Mouse (Mus musculus) heart, embryonic 15.5 days (tissue): ENCODE measurements around the gene Bcl3. TPM values are rescaled to one million over a fixed set of nuclear protein-coding genes. Genes with fewer than 3 reads are reported as not detected.
A peak's percentile ranks its signal among the peaks of the same experiment; 100 is the strongest.

Experiments
- ATAC-seq: fragments of 200-750 bp; cut with Nextera tagmentation; replicated peaks from 2 replicates; pipeline ENCODE4 v1.8.0; 2017; ENCODE audit warnings: low read depth, moderate TSS enrichment; ENCODE audit not compliant: insufficient number of reproducible peaks, insufficient read depth, low FRiP score
- H3K27ac ChIP-seq: fragments of 300-500 bp; sonication (generic); 2 replicates; pipeline ENCODE4 v1.5.1; 2015; ENCODE audit warnings: mild to moderate bottlenecking, inconsistent platforms
- H3K27me3 ChIP-seq: fragments of 300-500 bp; sonication (generic); 2 replicates; pipeline ENCODE4 v1.6.1; 2015; ENCODE audit warnings: inconsistent platforms
- H3K36me3 ChIP-seq: fragments of 300-500 bp; sonication (generic); 2 replicates; pipeline ENCODE4 v1.6.1; 2015; ENCODE audit warnings: mild to moderate bottlenecking, inconsistent platforms
- H3K4me1 ChIP-seq: fragments of 300-500 bp; sonication (generic); replicated peaks from 2 replicates; pipeline ENCODE4 v1.6.1; 2015; ENCODE audit warnings: inconsistent platforms
- H3K4me2 ChIP-seq: fragments of 300-500 bp; sonication (generic); 2 replicates; pipeline ENCODE4 v1.6.1; 2015; ENCODE audit warnings: inconsistent platforms, mild to moderate bottlenecking, moderate library complexity
- H3K4me3 ChIP-seq: fragments of 300-500 bp; sonication (generic); 2 replicates; pipeline ENCODE4 v1.5.1; 2015; ENCODE audit warnings: mild to moderate bottlenecking, inconsistent platforms
- H3K9ac ChIP-seq: fragments of 300-500 bp; sonication (generic); 2 replicates; pipeline ENCODE4 v1.6.1; 2015; ENCODE audit warnings: mild to moderate bottlenecking, inconsistent platforms
- H3K9me3 ChIP-seq: fragments of 300-500 bp; sonication (generic); replicated peaks from 2 replicates; pipeline ENCODE4 v1.6.1; 2016; ENCODE audit warnings: inconsistent platforms
- WGBS: fragments of 180-500 bp; shearing (Covaris S2); methylation state at CpG from one replicate; pipeline ENCODE4 v1.1.7; 2015; ENCODE audit warnings: mixed read lengths; 5-methylcytosine and 5-hydroxymethylcytosine counted together
- polyA plus RNA-seq: library from polyadenylated mRNA; unstranded; fragments of >200 nt; fragmentation: Nextera tagmentation; extraction: Ambion mirVana; gene quantifications from 2 replicates; pipeline ENCODE4 v1.2.1, GENCODE M21; 2015

The Bcl3 gene
- polyA plus RNA-seq, 1 experiment from 2014 or later, result 2.0 TPM

- H3K27ac ChIP-seq, result peak overlapping the region; percentile 61
- no peaks in the 10 kb centered on the region for H3K36me3 ChIP-seq
- ATAC-seq, result peak; percentile 17; the same call in 1 of the 2 replicates
- peak overlapping the region; percentile 53 for H3K4me3 ChIP-seq
- H3K9me3 ChIP-seq, result no peaks in the 10 kb centered on the region
- H3K4me2 ChIP-seq, result peak overlapping the region; percentile 82
- H3K9ac ChIP-seq, result 0 out of 2 replicates have a peak overlapping the region, but pooled peaks have one; percentile 12
- H3K27me3 ChIP-seq, result peaks cover 27% of the 10 kb centered on the region
- H3K4me1 ChIP-seq, result peaks cover 26% of the 10 kb centered on the region
- WGBS, result 13% methylated on average over 15 of the region's 15 CpGs
Measured at GRCm38 (mm10) chr7:19817382-19818105, 5.0 kb downstream of the Bcl3 start.

DNA sequence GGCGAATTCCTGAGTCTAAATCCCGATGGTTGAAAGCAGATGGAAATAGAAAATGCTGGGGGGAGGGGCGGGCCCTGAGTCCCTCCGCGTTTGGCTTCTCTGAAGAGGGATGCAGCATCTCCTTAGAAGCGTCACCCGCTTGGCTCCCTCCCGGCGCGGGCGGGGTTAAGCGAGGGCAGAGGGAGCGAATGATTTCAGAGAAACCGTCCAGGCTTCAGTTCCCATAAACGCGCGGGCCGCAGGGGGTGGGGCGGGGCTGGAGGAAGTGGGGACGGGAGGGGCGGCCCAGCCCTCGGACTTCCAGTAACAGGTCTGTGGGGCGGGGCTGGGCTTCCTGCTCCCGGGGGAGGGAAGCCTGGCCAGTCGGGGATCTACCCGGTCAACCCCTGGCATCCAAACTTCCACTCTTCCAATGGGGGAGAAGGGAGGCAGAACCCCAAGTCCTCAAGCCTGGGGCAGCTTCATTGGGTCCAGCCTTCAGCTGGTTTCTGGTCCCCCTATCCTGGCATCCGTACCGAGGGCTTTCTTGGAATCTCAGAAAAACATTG, 6.3 kb downstream of the Bcl3 start:
- peaks cover 24% of the 10 kb centered on the region for H3K27me3 ChIP-seq
- H3K9ac ChIP-seq, result peak overlapping the region; percentile 57
- H3K36me3 ChIP-seq, result no peaks in the 10 kb centered on the region
- H3K27ac ChIP-seq, result peak overlapping the region; percentile 61; the same call in 1 of the 2 replicates
- peak; percentile 77 for ATAC-seq
- peak overlapping the region; percentile 53 for H3K4me3 ChIP-seq
- peak overlapping the region; percentile 82 for H3K4me2 ChIP-seq
- WGBS, result 0% methylated on average over 27 of the region's 28 CpGs
- H3K9me3 ChIP-seq, result no peaks in the 10 kb centered on the region
- H3K4me1 ChIP-seq, result peaks cover 20% of the 10 kb centered on the region

GRCm38 (mm10) chr7:19815296-19816223, 7.0 kb downstream of the Bcl3 start:
- Histone ChIP-seq H3K4me3 (peak overlapping the region; percentile 53), H3K9ac (peak overlapping the region; percentile 57), H3K9me3 (no peaks in the 10 kb centered on the region), H3K36me3 (no peaks in the 10 kb centered on the region), H3K4me1 (peaks cover 24% of the 10 kb centered on the region), H3K27me3 (peaks cover 27% of the 10 kb centered on the region), H3K4me2 (peak overlapping the region; percentile 82), H3K27ac (peak overlapping the region; percentile 13; the same call in 1 of the 2 replicates)
- 30% methylated on average over 17 of the region's 17 CpGs for WGBS
- ATAC-seq, result peak; percentile 23; the same call in 1 of the 2 replicates

DNA sequence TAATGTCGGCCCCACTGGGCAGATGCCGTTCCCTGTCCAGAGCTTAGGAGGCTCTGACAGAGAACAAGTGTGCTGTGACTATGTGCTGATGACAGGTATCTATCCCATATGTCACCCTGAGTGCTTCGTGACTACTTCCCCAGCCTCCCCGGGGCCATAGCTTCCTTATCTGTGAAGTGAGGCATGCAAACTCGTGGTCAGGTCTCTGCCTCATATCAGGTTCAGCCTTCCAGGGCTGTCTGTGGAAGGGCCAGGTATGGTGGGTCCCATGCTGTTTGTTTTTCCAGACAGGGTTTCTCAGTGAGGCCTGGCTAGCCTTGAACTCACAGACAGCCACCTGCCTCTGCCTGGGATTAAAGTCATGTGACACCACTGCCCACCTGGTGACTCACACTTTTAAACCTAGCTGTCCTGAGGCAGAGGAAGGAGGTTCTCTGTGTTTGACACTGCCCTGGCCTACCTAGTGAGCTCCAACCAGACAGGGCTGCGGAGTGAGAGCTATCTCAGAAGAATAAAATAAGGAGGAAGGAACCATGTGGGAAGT, 8.9 kb downstream of the Bcl3 start:
- H3K36me3 ChIP-seq, result no peaks in the 10 kb centered on the region
- WGBS, result 46% methylated on average over 6 of the region's 6 CpGs
- peaks cover 33% of the 10 kb centered on the region for H3K4me1 ChIP-seq
- H3K27me3 ChIP-seq, result peaks cover 31% of the 10 kb centered on the region
- no peak overlapping the region for H3K4me3 ChIP-seq
- no peak overlapping the region for H3K27ac ChIP-seq
- no peaks in the 10 kb centered on the region for H3K9me3 ChIP-seq
- ATAC-seq, result no peak
- H3K4me2 ChIP-seq, result no peak overlapping the region
- H3K9ac ChIP-seq, result no peak overlapping the region

GRCm38 (mm10) chr7:19813161-19813560, 9.4 kb downstream of the Bcl3 start:
- Histone ChIP-seq H3K4me2 (no peak overlapping the region), H3K27me3 (peaks cover 31% of the 10 kb centered on the region), H3K4me1 (peaks cover 33% of the 10 kb centered on the region), H3K4me3 (no peak overlapping the region), H3K36me3 (no peaks in the 10 kb centered on the region), H3K27ac (no peak overlapping the region), H3K9ac (no peak overlapping the region), H3K9me3 (no peaks in the 10 kb centered on the region)
- ATAC-seq, result no peak
- WGBS, result 74% methylated on average over 4 of the region's 4 CpGs

DNA sequence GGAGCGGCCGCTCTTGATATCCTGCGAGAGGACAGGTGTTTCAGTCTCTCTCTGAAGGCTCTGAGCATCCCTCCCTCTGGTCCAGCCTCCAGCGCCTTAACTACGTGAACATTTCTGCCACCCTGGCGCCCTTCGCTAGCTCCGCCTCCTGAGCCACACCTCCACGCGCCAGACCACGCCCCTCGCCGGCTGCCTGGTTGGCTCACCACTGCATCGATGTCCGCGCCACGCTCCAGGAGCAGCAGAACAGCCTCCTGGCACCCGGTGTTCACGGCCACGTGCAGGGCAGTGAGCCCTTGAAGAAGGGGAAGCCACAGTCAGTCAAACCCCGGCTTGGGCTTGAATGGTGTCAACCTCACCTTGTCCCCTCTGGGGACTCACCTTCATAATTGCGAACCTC, 11.5 kb downstream of the Bcl3 start:
- Histone ChIP-seq H3K4me2 (peak overlapping the region; percentile 36), H3K4me1 (peaks cover 20% of the 10 kb centered on the region), H3K27ac (no peak overlapping the region), H3K4me3 (0 out of 2 replicates have a peak overlapping the region, but pooled peaks have one; percentile 4), H3K36me3 (no peaks in the 10 kb centered on the region), H3K27me3 (peaks cover 31% of the 10 kb centered on the region), H3K9me3 (no peaks in the 10 kb centered on the region), H3K9ac (no peak overlapping the region)
- WGBS, result 12% methylated on average over 22 of the region's 22 CpGs
- ATAC-seq, result no peak

GRCm38 (mm10) chr7:19809369-19809768, 13.2 kb downstream of the Bcl3 start:
- H3K27me3 ChIP-seq, result peaks cover 28% of the 10 kb centered on the region
- H3K36me3 ChIP-seq, result no peaks in the 10 kb centered on the region
- no peaks in the 10 kb centered on the region for H3K9me3 ChIP-seq
- no peak overlapping the region for H3K27ac ChIP-seq
- 0 out of 2 replicates have a peak overlapping the region, but pooled peaks have one; percentile 3 for H3K9ac ChIP-seq
- H3K4me1 ChIP-seq, result peaks cover 13% of the 10 kb centered on the region
- 10% methylated on average over 27 of the region's 27 CpGs for WGBS
- H3K4me3 ChIP-seq, result peak overlapping the region; percentile 24
- ATAC-seq, result peak; percentile 67; the same call in 1 of the 2 replicates
- peak overlapping the region; percentile 50 for H3K4me2 ChIP-seq

DNA sequence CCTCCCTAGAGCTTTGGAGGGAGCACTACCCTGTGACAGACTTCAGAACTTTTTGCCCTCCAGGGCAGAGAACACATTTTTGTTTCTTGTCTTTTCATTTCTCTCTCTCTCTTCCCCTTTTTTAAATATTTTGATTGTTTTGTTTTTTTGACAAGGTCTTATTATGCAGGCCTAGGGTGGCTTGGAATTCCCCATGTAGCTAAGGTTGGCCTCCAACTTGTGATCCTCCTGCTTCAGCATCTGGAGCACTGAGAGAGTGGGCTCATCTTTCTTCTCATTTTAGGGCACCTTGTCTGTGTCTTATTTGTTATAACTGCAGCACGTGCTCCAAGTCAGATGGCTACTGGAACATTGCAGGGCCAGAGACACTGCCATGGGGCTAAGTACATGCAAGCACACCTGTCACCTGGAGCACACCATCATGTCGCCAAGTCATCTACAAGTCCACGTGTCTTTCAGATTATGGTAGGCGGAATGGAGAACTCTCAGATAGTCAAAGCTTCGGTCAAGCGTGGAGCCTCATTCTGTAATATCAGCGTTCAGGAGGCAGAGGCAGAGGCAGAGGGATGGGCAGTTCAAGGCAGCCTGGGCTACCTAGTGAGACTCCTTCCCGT, 16.1 kb downstream of the Bcl3 start:
- no peaks in the 10 kb centered on the region for H3K9me3 ChIP-seq
- no peak for ATAC-seq
- H3K9ac ChIP-seq, result no peak overlapping the region
- H3K27ac ChIP-seq, result no peak overlapping the region
- no peak overlapping the region for H3K4me3 ChIP-seq
- no peaks in the 10 kb centered on the region for H3K36me3 ChIP-seq
- 77% methylated on average over 8 of the region's 8 CpGs for WGBS
- no peak overlapping the region for H3K4me2 ChIP-seq
- H3K27me3 ChIP-seq, result peaks cover 18% of the 10 kb centered on the region
- peaks cover 13% of the 10 kb centered on the region for H3K4me1 ChIP-seq

GRCm38 (mm10) chr7:19802995-19803394, 19.6 kb downstream of the Bcl3 start:
- no peak overlapping the region for H3K9ac ChIP-seq
- no peaks in the 10 kb centered on the region for H3K4me1 ChIP-seq
- H3K27me3 ChIP-seq, result no peaks in the 10 kb centered on the region
- WGBS, result 23% methylated on average over 7 of the region's 7 CpGs
- H3K27ac ChIP-seq, result no peak overlapping the region
- no peak overlapping the region for H3K4me3 ChIP-seq
- no peak overlapping the region for H3K4me2 ChIP-seq
- ATAC-seq, result no peak
- no peaks in the 10 kb centered on the region for H3K36me3 ChIP-seq
- H3K9me3 ChIP-seq, result no peaks in the 10 kb centered on the region

- no peak overlapping the region for H3K27ac ChIP-seq
- H3K4me1 ChIP-seq, result peaks cover 9% of the 10 kb centered on the region
- 25% methylated on average over 2 of the region's 2 CpGs for WGBS
- ATAC-seq, result 0 out of 2 replicates have a peak, but pooled peaks have one; percentile 16
- no peak overlapping the region for H3K4me3 ChIP-seq
- no peak overlapping the region for H3K4me2 ChIP-seq
- H3K27me3 ChIP-seq, result peaks cover 16% of the 10 kb centered on the region
- no peak overlapping the region for H3K9ac ChIP-seq
- no peaks in the 10 kb centered on the region for H3K36me3 ChIP-seq
- no peaks in the 10 kb centered on the region for H3K9me3 ChIP-seq
Measured at GRCm38 (mm10) chr7:19800764-19801163, 21.8 kb downstream of the Bcl3 start.
